Mouse (Mus musculus): ENCODE data around the gene Gcn1l1. TPM values are rescaled to one million over a fixed set of nuclear protein-coding genes. Genes with fewer than 3 reads are reported as not detected.

The Gcn1l1 gene
- polyA plus RNA-seq, 1 experiment, result 39.3 TPM

GRCm38 (mm10) chr5:115653776-115654175 lies 88.7 kb downstream of the Gcn1l1 start:
- Histone ChIP-seq H3K27ac (ENCODE audit: insufficient read depth, low read length) (no peak overlapping the region), H3K4me3 (replicated peaks; ENCODE audit: insufficient read depth, low read depth, low read length) (no peak overlapping the region), H3K4me1 (ENCODE audit: control insufficient read depth, insufficient read depth, low read length) (peaks cover 15% of the 10 kb centered on the region), H3K27me3 (ENCODE audit: control insufficient read depth, insufficient read depth, low read length) (no peaks in the 10 kb centered on the region)
- DNase-seq, result no peak
- TF ChIP-seq CTCF (IDR thresholded peaks at IDR 0.05; ENCODE audit: borderline replicate concordance, insufficient read depth, low read depth, low read length) (no peak), POLR2A (IDR thresholded peaks at IDR 0.05; ENCODE audit: borderline replicate concordance, insufficient read depth, low read length) (no peak)
- WGBS, result 94% methylated on average over 12 of the region's 12 CpGs

- TF ChIP-seq POLR2A (IDR thresholded peaks at IDR 0.05; ENCODE audit: borderline replicate concordance, insufficient read depth, low read length), result no peak
- TF ChIP-seq CTCF (IDR thresholded peaks at IDR 0.05; ENCODE audit: borderline replicate concordance, insufficient read depth, low read depth, low read length), result no peak
- WGBS, result 71% methylated on average over 6 of the region's 6 CpGs
- DNase-seq, result no peak
These were observed 91.6 kb downstream of the Gcn1l1 start for GRCm38 (mm10) chr5:115656677-115657076.

GRCm38 (mm10) chr5:115657234-115657633 lies 92.2 kb downstream of the Gcn1l1 start:
- 66% methylated on average over 1 of the region's 1 CpGs for WGBS
- Histone ChIP-seq H3K4me1 (ENCODE audit: control insufficient read depth, insufficient read depth, low read length) (no peaks in the 10 kb centered on the region; the same call in 1 of the 2 replicates), H3K27me3 (ENCODE audit: control insufficient read depth, insufficient read depth, low read length) (no peaks in the 10 kb centered on the region), H3K27ac (ENCODE audit: insufficient read depth, low read length) (no peak overlapping the region), H3K4me3 (replicated peaks; ENCODE audit: insufficient read depth, low read depth, low read length) (no peak overlapping the region)
- TF ChIP-seq CTCF (IDR thresholded peaks at IDR 0.05; ENCODE audit: borderline replicate concordance, insufficient read depth, low read depth, low read length), result no peak
- no peak for TF ChIP-seq POLR2A (IDR thresholded peaks at IDR 0.05; ENCODE audit: borderline replicate concordance, insufficient read depth, low read length)
- DNase-seq, result no peak

More at GRCm38 (mm10) chr5:115656677-115657076, 91.6 kb downstream of the Gcn1l1 start:
- Histone ChIP-seq H3K27me3 (ENCODE audit: control insufficient read depth, insufficient read depth, low read length) (no peaks in the 10 kb centered on the region), H3K27ac (ENCODE audit: insufficient read depth, low read length) (no peak overlapping the region), H3K4me3 (replicated peaks; ENCODE audit: insufficient read depth, low read depth, low read length) (no peak overlapping the region), H3K4me1 (ENCODE audit: control insufficient read depth, insufficient read depth, low read length) (peaks cover 5% of the 10 kb centered on the region)

- no peaks in the 10 kb centered on the region for H3K27me3 ChIP-seq (ENCODE audit: control insufficient read depth, insufficient read depth, low read length)
- no peaks in the 10 kb centered on the region for H3K4me1 ChIP-seq (ENCODE audit: control insufficient read depth, insufficient read depth, low read length)
- WGBS, result 86% methylated on average over 6 of the region's 6 CpGs
- TF ChIP-seq POLR2A (IDR thresholded peaks at IDR 0.05; ENCODE audit: borderline replicate concordance, insufficient read depth, low read length) (no peak), CTCF (IDR thresholded peaks at IDR 0.05; ENCODE audit: borderline replicate concordance, insufficient read depth, low read depth, low read length) (no peak)
- no peak for DNase-seq
- H3K4me3 ChIP-seq (replicated peaks; ENCODE audit: insufficient read depth, low read depth, low read length), result no peak overlapping the region
- H3K27ac ChIP-seq (ENCODE audit: insufficient read depth, low read length), result no peak overlapping the region
These were observed 93.3 kb downstream of the Gcn1l1 start for GRCm38 (mm10) chr5:115658352-115658751.

GRCm38 (mm10) chr5:115662658-115663057 lies 97.6 kb downstream of the Gcn1l1 start:
- Histone ChIP-seq H3K4me1 (ENCODE audit: control insufficient read depth, insufficient read depth, low read length) (peaks cover 14% of the 10 kb centered on the region), H3K27ac (ENCODE audit: insufficient read depth, low read length) (no peak overlapping the region), H3K27me3 (ENCODE audit: control insufficient read depth, insufficient read depth, low read length) (no peaks in the 10 kb centered on the region), H3K4me3 (replicated peaks; ENCODE audit: insufficient read depth, low read depth, low read length) (no peak overlapping the region)
- no peak for DNase-seq
- 83% methylated on average over 22 of the region's 22 CpGs for WGBS
- TF ChIP-seq CTCF (IDR thresholded peaks at IDR 0.05; ENCODE audit: borderline replicate concordance, insufficient read depth, low read depth, low read length), result no peak
- no peak for TF ChIP-seq POLR2A (IDR thresholded peaks at IDR 0.05; ENCODE audit: borderline replicate concordance, insufficient read depth, low read length)

- Histone ChIP-seq H3K27ac (ENCODE audit: insufficient read depth, low read length) (no peak overlapping the region), H3K27me3 (ENCODE audit: control insufficient read depth, insufficient read depth, low read length) (no peaks in the 10 kb centered on the region), H3K4me3 (replicated peaks; ENCODE audit: insufficient read depth, low read depth, low read length) (no peak overlapping the region), H3K4me1 (ENCODE audit: control insufficient read depth, insufficient read depth, low read length) (peaks cover 14% of the 10 kb centered on the region)
- peak; percentile 70 to 86 for DNase-seq
- no peak for TF ChIP-seq CTCF (IDR thresholded peaks at IDR 0.05; ENCODE audit: borderline replicate concordance, insufficient read depth, low read depth, low read length)
- no peak for TF ChIP-seq POLR2A (IDR thresholded peaks at IDR 0.05; ENCODE audit: borderline replicate concordance, insufficient read depth, low read length)
- 12% methylated on average over 8 of the region's 8 CpGs for WGBS
These were observed 101.5 kb downstream of the Gcn1l1 start for GRCm38 (mm10) chr5:115666366-115667065.

GRCm38 (mm10) chr5:115667210-115667609 lies 102.2 kb downstream of the Gcn1l1 start:
- DNase-seq, result peak in 1 of 2 experiments; percentile 8
- TF ChIP-seq CTCF (IDR thresholded peaks at IDR 0.05; ENCODE audit: borderline replicate concordance, insufficient read depth, low read depth, low read length), result no peak
- TF ChIP-seq POLR2A (IDR thresholded peaks at IDR 0.05; ENCODE audit: borderline replicate concordance, insufficient read depth, low read length), result no peak
- H3K4me3 ChIP-seq (replicated peaks; ENCODE audit: insufficient read depth, low read depth, low read length), result no peak overlapping the region

GRCm38 (mm10) chr5:115667894-115668293 lies 102.8 kb downstream of the Gcn1l1 start:
- peaks cover 22% of the 10 kb centered on the region for H3K4me1 ChIP-seq (ENCODE audit: control insufficient read depth, insufficient read depth, low read length)
- no peaks in the 10 kb centered on the region for H3K27me3 ChIP-seq (ENCODE audit: control insufficient read depth, insufficient read depth, low read length)
- 63% methylated on average over 7 of the region's 7 CpGs for WGBS
- TF ChIP-seq CTCF (IDR thresholded peaks at IDR 0.05; ENCODE audit: borderline replicate concordance, insufficient read depth, low read depth, low read length) (no peak), POLR2A (IDR thresholded peaks at IDR 0.05; ENCODE audit: borderline replicate concordance, insufficient read depth, low read length) (no peak)
- no peak overlapping the region for H3K4me3 ChIP-seq (replicated peaks; ENCODE audit: insufficient read depth, low read depth, low read length)
- H3K27ac ChIP-seq (ENCODE audit: insufficient read depth, low read length), result no peak overlapping the region
- peak in 1 of 2 experiments; percentile 6 for DNase-seq

More at GRCm38 (mm10) chr5:115667210-115667609, 102.2 kb downstream of the Gcn1l1 start:
- WGBS, result 92% methylated on average over 8 of the region's 8 CpGs
- Histone ChIP-seq H3K27me3 (ENCODE audit: control insufficient read depth, insufficient read depth, low read length) (no peaks in the 10 kb centered on the region), H3K27ac (ENCODE audit: insufficient read depth, low read length) (no peak overlapping the region), H3K4me1 (ENCODE audit: control insufficient read depth, insufficient read depth, low read length) (peaks cover 20% of the 10 kb centered on the region)
